Mouse (Mus musculus): ENCODE results near the gene Ccdc69.

Ccdc69 gene

GRCm38 (mm10) chr11:55041348-55041747, 36.6 kb downstream of the Ccdc69 start:
- no peak for DNase-seq (ENCODE audit: low read depth, low spot score)

GRCm38 (mm10) chr11:55039591-55039990, 38.3 kb downstream of the Ccdc69 start:
- DNase-seq (ENCODE audit: low read depth, low spot score) = peak; percentile 89

GRCm38 (mm10) chr11:55036601-55037000, 41.3 kb downstream of the Ccdc69 start:
- no peak for DNase-seq (ENCODE audit: low read depth, low spot score)

GRCm38 (mm10) chr11:55033040-55033660, 44.8 kb downstream of the Ccdc69 start, which contains the start of gene Anxa6:
TSS of gene Anxa6 (minus strand) at chr11:55033445.
- peak; percentile 82 for DNase-seq (ENCODE audit: low read depth, low spot score)

- DNase-seq (ENCODE audit: low read depth, low spot score) = no peak
These were observed 45.6 kb downstream of the Ccdc69 start for GRCm38 (mm10) chr11:55032286-55032685.

- no peak for DNase-seq (ENCODE audit: low read depth, low spot score)
These were observed 46.0 kb downstream of the Ccdc69 start for GRCm38 (mm10) chr11:55031991-55032280.

- DNase-seq (ENCODE audit: low read depth, low spot score) = peak; percentile 37
These were observed 46.5 kb downstream of the Ccdc69 start for GRCm38 (mm10) chr11:55031211-55031990.

GRCm38 (mm10) chr11:55028509-55028908, 49.4 kb downstream of the Ccdc69 start:
- DNase-seq (ENCODE audit: low read depth, low spot score) = no peak

GRCm38 (mm10) chr11:55027204-55027855, 50.6 kb downstream of the Ccdc69 start:
- DNase-seq (ENCODE audit: low read depth, low spot score) = peak; percentile 56

GRCm38 (mm10) chr11:55025896-55026295, 52.0 kb downstream of the Ccdc69 start:
- no peak for DNase-seq (ENCODE audit: low read depth, low spot score)

- DNase-seq (ENCODE audit: low read depth, low spot score) = no peak
These were observed 54.3 kb downstream of the Ccdc69 start for GRCm38 (mm10) chr11:55023583-55023982.

GRCm38 (mm10) chr11:55023049-55023564, 54.8 kb downstream of the Ccdc69 start:
- DNase-seq (ENCODE audit: low read depth, low spot score) = peak; percentile 81

- no peak for DNase-seq (ENCODE audit: low read depth, low spot score)
These were observed 55.4 kb downstream of the Ccdc69 start for GRCm38 (mm10) chr11:55022508-55022907.

GRCm38 (mm10) chr11:55021859-55022258, 56.1 kb downstream of the Ccdc69 start:
- no peak for DNase-seq (ENCODE audit: low read depth, low spot score)

- DNase-seq (ENCODE audit: low read depth, low spot score) = no peak
These were observed 56.5 kb downstream of the Ccdc69 start for GRCm38 (mm10) chr11:55021458-55021857.

- DNase-seq (ENCODE audit: low read depth, low spot score) = no peak
These were observed 58.2 kb downstream of the Ccdc69 start for GRCm38 (mm10) chr11:55019711-55020110.

- DNase-seq (ENCODE audit: low read depth, low spot score) = no peak
These were observed 59.9 kb downstream of the Ccdc69 start for GRCm38 (mm10) chr11:55018034-55018433.

- DNase-seq (ENCODE audit: low read depth, low spot score) = no peak
These were observed 60.7 kb downstream of the Ccdc69 start for GRCm38 (mm10) chr11:55017201-55017600.

GRCm38 (mm10) chr11:55016758-55017157, 61.2 kb downstream of the Ccdc69 start:
- peak; percentile 84 for DNase-seq (ENCODE audit: low read depth, low spot score)

- DNase-seq (ENCODE audit: low read depth, low spot score) = no peak
These were observed 62.1 kb downstream of the Ccdc69 start for GRCm38 (mm10) chr11:55015831-55016241.

- no peak for DNase-seq (ENCODE audit: low read depth, low spot score)
These were observed 62.7 kb downstream of the Ccdc69 start for GRCm38 (mm10) chr11:55015264-55015663.

- no peak for DNase-seq (ENCODE audit: low read depth, low spot score)
These were observed 64.1 kb downstream of the Ccdc69 start for GRCm38 (mm10) chr11:55013802-55014201.

Data from 3T3-L1 (cell line).